Mouse (Mus musculus) cerebellum, adult 2 months (tissue): Measurements from ENCODE around the gene Elovl2. TPM values are rescaled to one million over a fixed set of nuclear protein-coding genes. Genes with fewer than 3 reads are reported as not detected.
"Not testable (repeated sequence)": the region's sequence is repeated elsewhere in the genome, so short reads cannot be mapped to it uniquely, and the experiment has no call there.

Experiments
- DNase-seq, 2 experiments: peaks; one replicate each; pipeline ENCODE4 v3.0.0; 2021
- H3K27ac ChIP-seq: fragments of 200-500 bp; 2 replicates; pipeline ENCODE4 v1.5.1; 2012; ENCODE audit warnings: low read length, control low read depth, inconsistent platforms; ENCODE audit not compliant: insufficient read depth
- H3K27me3 ChIP-seq: fragments of 200-500 bp; 2 replicates; pipeline ENCODE4 v1.6.1; 2012; ENCODE audit warnings: inconsistent platforms, mild to moderate bottlenecking, low read length, moderate library complexity; ENCODE audit not compliant: control insufficient read depth, insufficient read depth
- H3K4me1 ChIP-seq: fragments of 200-500 bp; 2 replicates; pipeline ENCODE4 v1.6.1; 2011; ENCODE audit warnings: low read length; ENCODE audit not compliant: control insufficient read depth, insufficient read depth
- H3K4me3 ChIP-seq: fragments of 200-500 bp; replicated peaks from 2 replicates; pipeline ENCODE3; 2011; ENCODE audit warnings: mild to moderate bottlenecking, low read depth, low read length, control low read depth; ENCODE audit not compliant: insufficient read depth
- CTCF ChIP-seq: fragments of 200-500 bp; IDR thresholded peaks from 2 replicates; pipeline ENCODE4 v1.5.1; 2011; ENCODE audit warnings: low read depth, mild to moderate bottlenecking, control low read depth, low read length, moderate library complexity, borderline replicate concordance; ENCODE audit not compliant: insufficient read depth
- POLR2A ChIP-seq: fragments of 200-500 bp; IDR thresholded peaks from 2 replicates; pipeline ENCODE4 v1.6.1; 2011; ENCODE audit warnings: low read length, control low read depth, borderline replicate concordance; ENCODE audit not compliant: insufficient read depth
- WGBS: fragments of 180-500 bp; shearing (Covaris S2); methylation state at CpG from one replicate; pipeline ENCODE4 v1.1.7; 2018; 5-methylcytosine and 5-hydroxymethylcytosine counted together
- polyA plus RNA-seq: library from polyadenylated mRNA; depleted of rRNA; stranded (reverse); fragments of >200 nt; gene quantifications from 2 replicates; pipeline ENCODE4 v1.2.3, GENCODE M21; 2012; rRNA removed

The Elovl2 gene
- polyA plus RNA-seq, result 18.5 and 20.0 TPM in 2 replicates

DNA sequence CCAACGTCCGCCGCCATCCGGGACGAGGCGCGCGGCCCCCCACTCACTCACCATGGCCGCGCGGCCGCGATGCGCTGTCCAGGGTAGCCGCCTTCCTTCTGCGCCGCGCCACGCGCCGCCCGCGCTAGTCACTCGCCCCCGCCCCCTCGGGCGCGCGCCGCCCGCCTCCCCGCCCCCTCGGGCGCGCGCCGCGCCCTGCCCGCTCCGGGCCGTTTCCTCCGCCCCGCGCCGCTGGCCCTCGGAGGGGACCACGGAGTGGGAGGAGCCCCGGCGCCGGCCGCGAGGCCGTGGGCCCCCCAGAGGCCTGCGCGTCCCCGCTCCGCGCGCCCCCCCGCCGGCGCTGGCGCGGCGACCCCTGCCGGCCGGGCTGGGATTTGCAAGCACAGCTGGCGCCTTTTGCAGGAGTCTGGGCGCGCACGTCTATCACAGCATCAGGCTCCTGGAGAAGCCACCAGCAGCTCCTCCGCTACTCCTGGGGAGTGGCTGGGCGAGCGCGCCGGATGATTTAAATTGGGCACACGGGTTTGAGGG is at the start of gene Elovl2:
Elovl2 (minus strand) TSS at position 102 of the 531 bp plus-strand sequence.
- no peaks in the 10 kb centered on the region for H3K27me3 ChIP-seq
- no peak within 1 kb of the TSS for H3K27ac ChIP-seq
- WGBS, result 2% methylated on average over 59 of the region's 77 CpGs
- peak within 1 kb of the TSS; percentile 44 for H3K4me3 ChIP-seq
- no peak for TF ChIP-seq POLR2A
- TF ChIP-seq CTCF, result peak; percentile 25; the same call in 1 of the 2 replicates
- peak; percentile 45 to 50 for DNase-seq
- no peaks in the 10 kb centered on the region for H3K4me1 ChIP-seq

GRCm38 (mm10) chr13:41267827-41268408 is 47.7 kb upstream of the Elovl2 start:
- Histone ChIP-seq H3K4me3 (no peak overlapping the region), H3K27me3 (no peaks in the 10 kb centered on the region), H3K27ac (no peak overlapping the region), H3K4me1 (peaks cover 3% of the 10 kb centered on the region; the same call in 1 of the 2 replicates)
- TF ChIP-seq POLR2A (no peak), CTCF (no peak)
- 8% methylated on average over 7 of the region's 7 CpGs for WGBS
- peak in 1 of 2 experiments; percentile 21 for DNase-seq

DNA sequence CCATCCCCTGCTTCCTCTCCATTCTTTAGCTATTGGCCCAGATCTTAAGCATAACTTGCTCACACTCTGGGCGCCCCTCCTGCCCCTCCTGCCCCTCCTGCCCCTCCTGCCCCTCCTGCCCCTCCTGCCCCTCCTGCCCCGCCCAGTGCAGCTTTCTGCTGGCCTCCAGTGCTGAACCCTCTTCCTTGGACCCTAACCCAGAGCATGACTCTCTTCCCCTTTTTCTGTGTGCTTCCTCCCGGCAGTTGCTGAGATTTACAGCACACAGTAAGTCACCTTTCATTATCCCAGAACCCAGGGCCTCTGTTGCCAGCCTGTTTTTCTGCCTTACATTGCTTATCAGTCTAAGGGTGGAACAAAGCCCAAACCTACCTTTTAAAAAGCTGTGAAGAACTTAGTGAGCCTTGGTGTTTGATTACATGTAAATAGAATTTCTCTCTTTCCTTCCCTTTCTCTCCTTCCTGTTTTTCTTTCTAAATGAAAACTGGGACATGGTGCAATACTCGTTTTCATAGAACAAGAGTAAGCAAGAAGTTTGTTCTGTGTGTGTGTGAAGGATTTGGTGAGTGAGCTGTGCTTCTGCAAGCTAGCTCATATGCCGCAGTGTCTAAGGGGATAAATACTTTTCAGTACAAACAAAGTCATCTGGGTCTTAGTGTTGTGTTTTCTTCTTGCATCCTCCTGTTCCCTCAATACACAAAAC is 43.2 kb upstream of the Elovl2 start:
- H3K27ac ChIP-seq, result no peak overlapping the region
- DNase-seq, result no peak
- no peak for TF ChIP-seq POLR2A
- H3K27me3 ChIP-seq, result no peaks in the 10 kb centered on the region
- H3K4me1 ChIP-seq, result peaks cover 3% of the 10 kb centered on the region; the same call in 1 of the 2 replicates
- WGBS, result 89% methylated on average over 5 of the region's 5 CpGs
- H3K4me3 ChIP-seq, result no peak overlapping the region

DNA sequence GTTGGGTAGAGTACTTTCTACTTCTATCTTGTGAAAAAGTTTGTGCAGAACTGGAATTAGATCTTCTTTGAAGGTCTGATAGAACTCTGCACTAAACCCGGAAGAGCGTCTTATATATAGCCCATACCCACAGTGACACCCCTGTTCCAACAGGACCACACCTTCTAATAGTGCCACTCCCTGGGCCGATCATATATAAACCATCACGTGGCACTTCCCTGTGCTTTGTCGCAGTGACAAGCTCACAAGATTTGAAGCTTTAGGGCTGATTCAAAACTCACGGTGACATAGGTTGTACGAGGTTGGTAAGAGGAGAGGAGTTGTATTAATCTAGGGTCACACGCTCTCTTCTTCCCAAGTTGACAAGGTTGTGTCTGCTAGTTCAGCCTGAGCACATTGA is 41.4 kb upstream of the Elovl2 start:
- not testable (repeated sequence) for DNase-seq, H3K27ac ChIP-seq, H3K4me3 ChIP-seq, H3K27me3 ChIP-seq, H3K4me1 ChIP-seq
- 97% methylated on average over 8 of the region's 8 CpGs for WGBS

GRCm38 (mm10) chr13:41257851-41258250 is 37.6 kb upstream of the Elovl2 start:
- WGBS, result 45% methylated on average over 4 of the region's 4 CpGs
- Histone ChIP-seq H3K4me3 (no peak overlapping the region), H3K27ac (no peak overlapping the region), H3K27me3 (no peaks in the 10 kb centered on the region), H3K4me1 (peaks cover 5% of the 10 kb centered on the region; the same call in 1 of the 2 replicates)
- TF ChIP-seq POLR2A (no peak), CTCF (no peak)
- no peak for DNase-seq

- no peaks in the 10 kb centered on the region for H3K27me3 ChIP-seq
- 97% methylated on average over 3 of the region's 3 CpGs for WGBS
- H3K4me1 ChIP-seq, result peaks cover 8% of the 10 kb centered on the region
- H3K4me3 ChIP-seq, result no peak overlapping the region
- no peak overlapping the region for H3K27ac ChIP-seq
- TF ChIP-seq POLR2A (no peak), CTCF (no peak)
- no peak for DNase-seq
Measured at GRCm38 (mm10) chr13:41256962-41257361, 36.8 kb upstream of the Elovl2 start.

- Histone ChIP-seq H3K4me3 (no peak overlapping the region), H3K4me1 (peaks cover 10% of the 10 kb centered on the region), H3K27me3 (no peaks in the 10 kb centered on the region), H3K27ac (no peak overlapping the region)
- TF ChIP-seq CTCF (no peak), POLR2A (no peak)
- 91% methylated on average over 5 of the region's 5 CpGs for WGBS
- no peak for DNase-seq
Measured at GRCm38 (mm10) chr13:41256126-41256525, 35.9 kb upstream of the Elovl2 start.

DNA sequence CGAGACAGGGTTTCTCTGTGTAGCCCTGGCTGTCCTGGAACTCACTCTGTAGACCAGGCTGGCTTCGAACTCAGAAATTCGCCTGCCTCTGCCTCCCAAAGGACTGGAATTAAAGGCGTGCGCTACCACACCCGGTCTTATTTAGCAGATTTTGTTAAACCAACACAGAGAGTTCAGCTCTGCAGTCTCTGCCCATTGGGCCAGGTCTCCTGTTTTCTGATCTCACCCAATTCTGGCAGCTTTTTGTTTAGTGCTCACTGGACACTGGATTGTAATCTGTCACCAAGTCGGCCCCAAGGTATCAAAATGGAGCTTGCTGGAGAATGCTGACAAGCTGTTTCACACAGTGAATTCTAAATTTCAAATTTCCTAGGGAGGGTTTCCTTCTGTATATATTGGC is 32.5 kb upstream of the Elovl2 start:
- no peaks in the 10 kb centered on the region for H3K27me3 ChIP-seq
- DNase-seq, result no peak
- H3K4me1 ChIP-seq, result peaks cover 8% of the 10 kb centered on the region
- 85% methylated on average over 7 of the region's 7 CpGs for WGBS
- no peak overlapping the region for H3K27ac ChIP-seq
- H3K4me3 ChIP-seq, result no peak overlapping the region
- TF ChIP-seq CTCF (no peak), POLR2A (no peak)
